Mouse (Mus musculus) erythroid progenitor cell, adult 5-6 weeks (primary cell): Measurements from ENCODE around the gene E030030I06Rik. TPM values are rescaled to one million over a fixed set of nuclear protein-coding genes. Genes with fewer than 3 reads are reported as not detected.

ENCODE experiments used
- total RNA-seq, 2 experiments: library from RNA; stranded (forward) in 1 of 2; stranded (reverse) in 1 of 2; fragments of 150-400 nt in 1 of 2; fragments of 186-747, 209-891 nt in 1 of 2; gene quantifications; 2 replicates each; pipeline versions ENCODE4 v1.2.3 to v1.2.4; 2015 to 2017; ENCODE audit warnings: low replicate concordance in 2 of 2

The E030030I06Rik gene
- total RNA-seq, 2 experiments from 2014 or later: 2.9 TPM; not detected in 1

Other genes starting within 250 kb of the E030030I06Rik start
- not detected in 2 replicates for gene 4930444G20Rik, start 81.2 kb downstream of the E030030I06Rik start, total RNA-seq (2015; ENCODE audit: low replicate concordance)
- not detected in 2 replicates for gene 4930444G20Rik, start 81.2 kb downstream of the E030030I06Rik start, total RNA-seq (2017; ENCODE audit: low replicate concordance)
- not detected in 2 replicates for gene Raet1e, start 9.3 kb upstream of the E030030I06Rik start, total RNA-seq (2015; ENCODE audit: low replicate concordance)
- gene Raet1e, start 9.3 kb upstream of the E030030I06Rik start, total RNA-seq (2017; ENCODE audit: low replicate concordance): not detected in 2 replicates
- not detected in 2 replicates for gene H60b, start 9.3 kb upstream of the E030030I06Rik start, total RNA-seq (2015; ENCODE audit: low replicate concordance)
- gene H60b, start 9.3 kb upstream of the E030030I06Rik start, total RNA-seq (2017; ENCODE audit: low replicate concordance): not detected in 2 replicates
- not detected in 2 replicates for gene Raet1d, start 211.3 kb upstream of the E030030I06Rik start, total RNA-seq (2015; ENCODE audit: low replicate concordance)
- gene Raet1d, start 211.3 kb upstream of the E030030I06Rik start, total RNA-seq (2017; ENCODE audit: low replicate concordance): 2.6 TPM in 1 of 2 replicates, not detected in the other